Mouse (Mus musculus): ENCODE results near the gene Hspg2. TPM values are rescaled to one million over a fixed set of nuclear protein-coding genes. Genes with fewer than 3 reads are reported as not detected.

The Hspg2 gene
- polyA plus RNA-seq, 1 experiment from 2014 or later, result 39.6 TPM

- WGBS, result 87% methylated on average over 10 of the region's 10 CpGs
- ATAC-seq (ENCODE audit: low FRiP score, low TSS enrichment), result no peak
Observed at GRCm38 (mm10) chr4:137542968-137543367, 74.4 kb downstream of the Hspg2 start.

GRCm38 (mm10) chr4:137545568-137545967 is 77.0 kb downstream of the Hspg2 start:
- H3K36me3 ChIP-seq (ENCODE audit: insufficient read depth, low read length), result peaks cover 86% of the 10 kb centered on the region
- no peaks in the 10 kb centered on the region for H3K27me3 ChIP-seq (ENCODE audit: insufficient read depth, low read length)
- no peaks in the 10 kb centered on the region for H3K9me3 ChIP-seq (ENCODE audit: low read length)
- no peaks in the 10 kb centered on the region for H3K4me1 ChIP-seq (ENCODE audit: insufficient read depth, low read length)
- no peak overlapping the region for H3K9ac ChIP-seq (replicated peaks; ENCODE audit: low read length)
- ATAC-seq (ENCODE audit: low FRiP score, low TSS enrichment), result no peak
- no peak overlapping the region for H3K27ac ChIP-seq (ENCODE audit: low read length)
- WGBS, result 94% methylated on average over 9 of the region's 9 CpGs
- no peak overlapping the region for H3K4me3 ChIP-seq (ENCODE audit: low read length)
- no peak overlapping the region for H3K4me2 ChIP-seq (replicated peaks; ENCODE audit: low read depth, low read length)

More at GRCm38 (mm10) chr4:137542968-137543367, 74.4 kb downstream of the Hspg2 start:
- no peaks in the 10 kb centered on the region for H3K27me3 ChIP-seq (ENCODE audit: insufficient read depth, low read length)
- no peak overlapping the region for H3K27ac ChIP-seq (ENCODE audit: low read length)
- H3K9ac ChIP-seq (replicated peaks; ENCODE audit: low read length), result no peak overlapping the region
- no peak overlapping the region for H3K4me3 ChIP-seq (ENCODE audit: low read length)
- no peak overlapping the region for H3K4me2 ChIP-seq (replicated peaks; ENCODE audit: low read depth, low read length)
- peaks cover 88% of the 10 kb centered on the region for H3K36me3 ChIP-seq (ENCODE audit: insufficient read depth, low read length)
- no peaks in the 10 kb centered on the region for H3K4me1 ChIP-seq (ENCODE audit: insufficient read depth, low read length)
- no peaks in the 10 kb centered on the region for H3K9me3 ChIP-seq (ENCODE audit: low read length)

DNA sequence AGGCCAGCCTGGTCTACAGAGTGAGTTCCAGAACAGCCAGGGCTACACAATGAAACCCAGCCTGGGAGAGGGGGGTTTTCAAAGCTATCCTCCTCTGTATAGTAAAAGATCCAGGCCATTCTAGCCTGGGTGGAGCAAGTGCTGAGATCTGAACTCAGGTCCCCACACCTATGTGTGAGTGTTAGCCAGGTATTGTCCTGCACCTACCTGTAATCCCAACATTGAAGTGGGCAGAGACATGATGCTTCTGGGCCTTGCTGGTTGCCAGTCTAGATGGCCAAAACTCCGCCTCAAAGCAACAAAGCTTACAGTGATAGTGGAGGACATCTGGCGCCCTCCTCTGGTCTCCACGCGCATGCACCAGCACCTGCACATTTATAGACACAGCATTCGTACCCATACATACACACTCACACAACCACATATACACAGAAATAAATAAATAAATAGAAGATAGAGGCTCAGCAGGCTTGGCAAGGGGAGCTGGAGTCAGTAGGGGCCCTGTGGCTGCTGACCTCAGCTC is 77.5 kb downstream of the Hspg2 start:
- H3K9ac ChIP-seq (replicated peaks; ENCODE audit: low read length), result no peak overlapping the region
- WGBS, result 79% methylated on average over 5 of the region's 5 CpGs
- no peaks in the 10 kb centered on the region for H3K4me1 ChIP-seq (ENCODE audit: insufficient read depth, low read length)
- H3K36me3 ChIP-seq (ENCODE audit: insufficient read depth, low read length), result peaks cover 87% of the 10 kb centered on the region
- H3K27me3 ChIP-seq (ENCODE audit: insufficient read depth, low read length), result no peaks in the 10 kb centered on the region
- H3K4me3 ChIP-seq (ENCODE audit: low read length), result no peak overlapping the region
- no peak for ATAC-seq (ENCODE audit: low FRiP score, low TSS enrichment)
- no peaks in the 10 kb centered on the region for H3K9me3 ChIP-seq (ENCODE audit: low read length)
- H3K4me2 ChIP-seq (replicated peaks; ENCODE audit: low read depth, low read length), result no peak overlapping the region
- H3K27ac ChIP-seq (ENCODE audit: low read length), result no peak overlapping the region

GRCm38 (mm10) chr4:137553466-137553865 is 84.9 kb downstream of the Hspg2 start:
- Histone ChIP-seq H3K4me3 (ENCODE audit: low read length) (no peak overlapping the region), H3K4me1 (ENCODE audit: insufficient read depth, low read length) (peaks cover 11% of the 10 kb centered on the region), H3K36me3 (ENCODE audit: insufficient read depth, low read length) (peaks cover 83% of the 10 kb centered on the region), H3K4me2 (replicated peaks; ENCODE audit: low read depth, low read length) (no peak overlapping the region), H3K9ac (replicated peaks; ENCODE audit: low read length) (no peak overlapping the region), H3K27me3 (ENCODE audit: insufficient read depth, low read length) (no peaks in the 10 kb centered on the region), H3K27ac (ENCODE audit: low read length) (no peak overlapping the region), H3K9me3 (ENCODE audit: low read length) (no peaks in the 10 kb centered on the region)
- ATAC-seq (ENCODE audit: low FRiP score, low TSS enrichment), result no peak
- WGBS, result 95% methylated on average over 17 of the region's 17 CpGs

- H3K9me3 ChIP-seq (ENCODE audit: low read length), result no peaks in the 10 kb centered on the region
- no peak overlapping the region for H3K27ac ChIP-seq (ENCODE audit: low read length)
- peak; percentile 73 for ATAC-seq (ENCODE audit: low FRiP score, low TSS enrichment)
- peaks cover 11% of the 10 kb centered on the region for H3K4me1 ChIP-seq (ENCODE audit: insufficient read depth, low read length)
- WGBS, result 31% methylated on average over 16 of the region's 16 CpGs
- H3K36me3 ChIP-seq (ENCODE audit: insufficient read depth, low read length), result peaks cover 79% of the 10 kb centered on the region
- no peak overlapping the region for H3K4me2 ChIP-seq (replicated peaks; ENCODE audit: low read depth, low read length)
- H3K4me3 ChIP-seq (ENCODE audit: low read length), result no peak overlapping the region
- H3K9ac ChIP-seq (replicated peaks; ENCODE audit: low read length), result no peak overlapping the region
- H3K27me3 ChIP-seq (ENCODE audit: insufficient read depth, low read length), result no peaks in the 10 kb centered on the region
Observed at GRCm38 (mm10) chr4:137556673-137557210, 88.2 kb downstream of the Hspg2 start.

GRCm38 (mm10) chr4:137569873-137570272 is 101.3 kb downstream of the Hspg2 start:
- no peak overlapping the region for H3K9ac ChIP-seq (replicated peaks; ENCODE audit: low read length)
- 59% methylated on average over 9 of the region's 9 CpGs for WGBS
- H3K27me3 ChIP-seq (ENCODE audit: insufficient read depth, low read length), result no peaks in the 10 kb centered on the region
- H3K9me3 ChIP-seq (ENCODE audit: low read length), result no peaks in the 10 kb centered on the region
- H3K4me3 ChIP-seq (ENCODE audit: low read length), result no peak overlapping the region
- peaks cover 31% of the 10 kb centered on the region for H3K36me3 ChIP-seq (ENCODE audit: insufficient read depth, low read length)
- 0 out of 2 replicates have a peak, but pooled peaks cover 9% of the 10 kb centered on the region for H3K4me1 ChIP-seq (ENCODE audit: insufficient read depth, low read length)
- no peak overlapping the region for H3K27ac ChIP-seq (ENCODE audit: low read length)
- H3K4me2 ChIP-seq (replicated peaks; ENCODE audit: low read depth, low read length), result no peak overlapping the region
- ATAC-seq (ENCODE audit: low FRiP score, low TSS enrichment), result peak; percentile 57

DNA sequence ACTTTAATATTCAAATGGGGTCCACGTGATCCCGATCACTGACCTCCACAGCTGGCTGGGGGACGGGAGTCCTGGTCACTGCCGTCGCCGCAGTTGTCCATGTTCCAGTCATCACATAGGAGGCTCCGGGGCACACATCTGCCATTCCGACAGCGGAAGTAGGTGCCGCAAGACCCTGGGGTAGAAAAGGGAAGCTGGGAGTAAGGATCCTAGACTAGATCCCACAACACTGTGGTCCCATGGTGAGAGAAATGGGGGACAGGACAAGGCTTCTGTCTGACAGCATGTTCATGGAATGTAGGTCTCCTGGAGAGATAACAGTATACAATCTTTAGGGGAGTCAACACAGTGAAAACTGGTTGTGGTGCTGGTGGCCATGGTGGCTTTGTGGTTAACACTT is 105.9 kb downstream of the Hspg2 start, which contains the start of gene Ldlrad2:
TSS of gene Ldlrad2 (minus strand) at position 101 of the 400 bp plus-strand sequence.
- peaks cover 5% of the 10 kb centered on the region; the same call in 1 of the 2 replicates for H3K36me3 ChIP-seq (ENCODE audit: insufficient read depth, low read length)
- 86% methylated on average over 10 of the region's 10 CpGs for WGBS
- no peak within 1 kb of the TSS for H3K4me2 ChIP-seq (replicated peaks; ENCODE audit: low read depth, low read length)
- no peaks in the 10 kb centered on the region for H3K27me3 ChIP-seq (ENCODE audit: insufficient read depth, low read length)
- no peak within 1 kb of the TSS for H3K27ac ChIP-seq (ENCODE audit: low read length)
- H3K4me3 ChIP-seq (ENCODE audit: low read length), result no peak within 1 kb of the TSS
- H3K4me1 ChIP-seq (ENCODE audit: insufficient read depth, low read length), result peaks cover 7% of the 10 kb centered on the region; the same call in 1 of the 2 replicates
- no peak within 1 kb of the TSS for H3K9ac ChIP-seq (replicated peaks; ENCODE audit: low read length)
- no peaks in the 10 kb centered on the region for H3K9me3 ChIP-seq (ENCODE audit: low read length)
- ATAC-seq (ENCODE audit: low FRiP score, low TSS enrichment), result no peak

- no peak for ATAC-seq (ENCODE audit: low FRiP score, low TSS enrichment)
- no peak overlapping the region for H3K4me2 ChIP-seq (replicated peaks; ENCODE audit: low read depth, low read length)
Observed at GRCm38 (mm10) chr4:137577486-137577885, 108.9 kb downstream of the Hspg2 start.

GRCm38 (mm10) chr4:137578181-137578845 is 109.7 kb downstream of the Hspg2 start:
- no peaks in the 10 kb centered on the region for H3K9me3 ChIP-seq (ENCODE audit: low read length)
- no peak overlapping the region for H3K27ac ChIP-seq (ENCODE audit: low read length)
- H3K4me3 ChIP-seq (ENCODE audit: low read length), result peak overlapping the region; percentile 41
- peak overlapping the region; percentile 64 for H3K4me2 ChIP-seq (replicated peaks; ENCODE audit: low read depth, low read length)
- no peaks in the 10 kb centered on the region for H3K36me3 ChIP-seq (ENCODE audit: insufficient read depth, low read length)
- WGBS, result 5% methylated on average over 39 of the region's 39 CpGs
- H3K9ac ChIP-seq (replicated peaks; ENCODE audit: low read length), result peak overlapping the region; percentile 57
- peak; percentile 67 for ATAC-seq (ENCODE audit: low FRiP score, low TSS enrichment)
- H3K27me3 ChIP-seq (ENCODE audit: insufficient read depth, low read length), result no peaks in the 10 kb centered on the region
- H3K4me1 ChIP-seq (ENCODE audit: insufficient read depth, low read length), result peaks cover 5% of the 10 kb centered on the region; the same call in 1 of the 2 replicates

More at GRCm38 (mm10) chr4:137577486-137577885, 108.9 kb downstream of the Hspg2 start:
- Histone ChIP-seq H3K27me3 (ENCODE audit: insufficient read depth, low read length) (no peaks in the 10 kb centered on the region), H3K4me1 (ENCODE audit: insufficient read depth, low read length) (peaks cover 5% of the 10 kb centered on the region; the same call in 1 of the 2 replicates), H3K4me3 (ENCODE audit: low read length) (no peak overlapping the region), H3K27ac (ENCODE audit: low read length) (no peak overlapping the region), H3K36me3 (ENCODE audit: insufficient read depth, low read length) (no peaks in the 10 kb centered on the region), H3K9ac (replicated peaks; ENCODE audit: low read length) (no peak overlapping the region), H3K9me3 (ENCODE audit: low read length) (no peaks in the 10 kb centered on the region)
- 98% methylated on average over 12 of the region's 12 CpGs for WGBS

GRCm38 (mm10) chr4:137579789-137580188 is 111.2 kb downstream of the Hspg2 start:
- Histone ChIP-seq H3K4me3 (ENCODE audit: low read length) (no peak overlapping the region), H3K9ac (replicated peaks; ENCODE audit: low read length) (no peak overlapping the region), H3K9me3 (ENCODE audit: low read length) (no peaks in the 10 kb centered on the region), H3K27me3 (ENCODE audit: insufficient read depth, low read length) (no peaks in the 10 kb centered on the region), H3K36me3 (ENCODE audit: insufficient read depth, low read length) (no peaks in the 10 kb centered on the region), H3K27ac (ENCODE audit: low read length) (peak overlapping the region; percentile 7; the same call in 1 of the 2 replicates), H3K4me2 (replicated peaks; ENCODE audit: low read depth, low read length) (no peak overlapping the region), H3K4me1 (ENCODE audit: insufficient read depth, low read length) (peaks cover 5% of the 10 kb centered on the region; the same call in 1 of the 2 replicates)
- ATAC-seq (ENCODE audit: low FRiP score, low TSS enrichment), result no peak; the same call in 1 of the 2 replicates
- WGBS, result 42% methylated on average over 4 of the region's 4 CpGs
